Mouse (Mus musculus) Patski (cell line): ENCODE data around the gene Slfn8. TPM values are rescaled to one million over a fixed set of nuclear protein-coding genes. Genes with fewer than 3 reads are reported as not detected.

Experiments
- ATAC-seq: fragments of 100-300 bp; one replicate; pipeline ENCODE4 v1.8.0; 2021
- CTCF ChIA-PET: fragments of 350-600 bp; sonication (Branson Sonifier 250); formaldehyde crosslinking; loops from one replicate; lab custom pipeline; 2022; ENCODE audit warnings: inconsistent platforms; lab: Charles Lee
- POLR2A ChIA-PET: fragments of 350-600 bp; sonication (Branson Sonifier 250); formaldehyde crosslinking; loops from one replicate; lab custom pipeline; 2022; ENCODE audit warnings: antibody characterized with exemption, inconsistent platforms; lab: Charles Lee
- DNase-seq: peaks from one replicate; pipeline ENCODE4 v3.0.0-alpha.2; 2011; ENCODE audit warnings: low read depth, low spot score
- H3K27me3 ChIP-seq: fragments of 371-371 bp; one replicate; pipeline ENCODE4 v1.5.1; 2021
- CTCF ChIP-seq: fragments of 100-300 bp; IDR thresholded peaks from one replicate; pipeline ENCODE4 v1.5.1; 2021
- in situ Hi-C: fragments of 300-500 bp; cut with MboI; formaldehyde crosslinking; loops from 3 replicates; pipeline ENCODE4 v1.11.1; 2018; ENCODE audit warnings: low pct_unique_long_range_greater_than_20kb, mixed read lengths
- polyA plus RNA-seq: library from polyadenylated mRNA; unstranded; gene quantifications from one replicate; pipeline ENCODE4 v1.2.3, GENCODE M21; 2021

The Slfn8 gene
- polyA plus RNA-seq, 1 experiment from 2014 or later = 0.92 TPM

DNA sequence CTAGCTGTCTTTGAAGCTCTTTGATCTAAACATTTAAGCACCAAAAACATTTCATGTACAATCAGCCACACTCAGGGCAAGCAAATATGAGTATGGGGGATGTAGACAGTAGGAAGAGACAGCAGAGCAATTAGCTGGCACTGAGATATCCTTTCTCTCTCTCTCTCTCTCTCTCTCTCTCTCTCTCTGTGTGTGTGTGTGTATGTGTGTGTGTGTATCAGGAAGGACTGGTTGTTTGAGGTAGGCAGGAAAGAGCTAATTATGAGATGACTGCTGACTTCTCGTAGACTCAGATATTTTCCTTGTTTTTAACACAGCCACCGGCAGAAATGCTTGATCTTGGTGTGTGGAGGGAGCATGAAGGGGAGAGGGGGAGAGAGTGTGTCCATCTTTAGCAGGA is 58.9 kb downstream of the Slfn8 start:
- H3K27me3 ChIP-seq = peaks cover 56% of the 10 kb centered on the region
- DNase-seq (no peak), ATAC-seq (no peak)
- ChIA-PET POLR2A (no interaction called here), CTCF (interaction anchor here (1.5 to 3.6 kb wide), 2 partner anchors 11 to 47 kb away, joined by 6 to 13 read pairs; partner anchors contain the start of gene Slfn5)
- in situ Hi-C loops = no loop called here
- no peak for TF ChIP-seq CTCF

- POLR2A ChIA-PET = no interaction called here
- ATAC-seq (no peak), DNase-seq (no peak)
- CTCF ChIA-PET = interaction anchor here (0.9 to 3.6 kb wide), 9 partner anchors 9 to 47 kb away, joined by 3 to 13 read pairs (median 5); partner anchors contain the start of gene Slfn5
- in situ Hi-C loops = loop anchor here (5.0 kb wide), 1 partner anchor 42 kb away; no protein-coding TSS in a partner anchor
- H3K27me3 ChIP-seq = peaks cover 62% of the 10 kb centered on the region
- peak; percentile 76 for TF ChIP-seq CTCF
Measured at GRCm38 (mm10) chr11:82959613-82960012, 61.0 kb downstream of the Slfn8 start.

GRCm38 (mm10) chr11:82956925-82957324 is 63.7 kb downstream of the Slfn8 start:
- in situ Hi-C loops = loop anchor here (5.0 kb wide), 1 partner anchor 40 kb away; no protein-coding TSS in a partner anchor
- TF ChIP-seq CTCF = no peak

GRCm38 (mm10) chr11:82954631-82955030 is 66.0 kb downstream of the Slfn8 start:
- peaks cover 51% of the 10 kb centered on the region for H3K27me3 ChIP-seq
- in situ Hi-C loops = loop anchor here (5.0 kb wide), 1 partner anchor 37 kb away; no protein-coding TSS in a partner anchor
- ChIA-PET CTCF (no interaction called here), POLR2A (no interaction called here)
- DNase-seq (no peak), ATAC-seq (no peak)
- no peak for TF ChIP-seq CTCF

More at GRCm38 (mm10) chr11:82956925-82957324, 63.7 kb downstream of the Slfn8 start:
- ChIA-PET CTCF (no interaction called here), POLR2A (no interaction called here)
- H3K27me3 ChIP-seq = peaks cover 64% of the 10 kb centered on the region
- ATAC-seq (no peak), DNase-seq (no peak)

GRCm38 (mm10) chr11:82952612-82953542 is 67.7 kb downstream of the Slfn8 start:
- CTCF ChIA-PET = no interaction called here
- POLR2A ChIA-PET = no interaction called here

More at GRCm38 (mm10) chr11:82952612-82953542, 67.7 kb downstream of the Slfn8 start:
- no peak for TF ChIP-seq CTCF
- ATAC-seq (no peak), DNase-seq (no peak)
- peaks cover 42% of the 10 kb centered on the region for H3K27me3 ChIP-seq
- in situ Hi-C loops = no loop called here

Other genes starting within 250 kb of the Slfn8 start
- 29.5 TPM for gene Lig3, start 239.7 kb downstream of the Slfn8 start, polyA plus RNA-seq
- 12.7 TPM for gene Rffl, start 149.6 kb downstream of the Slfn8 start, polyA plus RNA-seq
- 20.3 TPM for gene Rad51d, start 130.2 kb downstream of the Slfn8 start, polyA plus RNA-seq
- 0.03 TPM for gene Fndc8, start 128.7 kb downstream of the Slfn8 start, polyA plus RNA-seq
- gene Nle1, start 112.4 kb downstream of the Slfn8 start, polyA plus RNA-seq = 20.4 TPM
- not detected for gene Unc45b, start 110.3 kb downstream of the Slfn8 start, polyA plus RNA-seq
- not detected for gene Slfn5, start 69.5 kb downstream of the Slfn8 start, polyA plus RNA-seq
- gene Slfn9, start 29.0 kb downstream of the Slfn8 start, polyA plus RNA-seq = 5.4 TPM
- gene Slfn2, start 44.3 kb upstream of the Slfn8 start, polyA plus RNA-seq = 0.10 TPM
- gene Slfn1, start 96.0 kb upstream of the Slfn8 start, polyA plus RNA-seq = not detected
- 0.01 TPM for gene Slfn4, start 154.4 kb upstream of the Slfn8 start, polyA plus RNA-seq
- not detected for gene Slfn3, start 170.5 kb upstream of the Slfn8 start, polyA plus RNA-seq